Mouse (Mus musculus): Measurements from ENCODE around the gene Recql5. TPM values are rescaled to one million over a fixed set of nuclear protein-coding genes. Genes with fewer than 3 reads are reported as not detected.

The Recql5 gene
- total RNA-seq (2015) (13.2 and 19.9 TPM in 2 replicates), total RNA-seq (2017) (19.9 and 22.5 TPM in 2 replicates)

DNA sequence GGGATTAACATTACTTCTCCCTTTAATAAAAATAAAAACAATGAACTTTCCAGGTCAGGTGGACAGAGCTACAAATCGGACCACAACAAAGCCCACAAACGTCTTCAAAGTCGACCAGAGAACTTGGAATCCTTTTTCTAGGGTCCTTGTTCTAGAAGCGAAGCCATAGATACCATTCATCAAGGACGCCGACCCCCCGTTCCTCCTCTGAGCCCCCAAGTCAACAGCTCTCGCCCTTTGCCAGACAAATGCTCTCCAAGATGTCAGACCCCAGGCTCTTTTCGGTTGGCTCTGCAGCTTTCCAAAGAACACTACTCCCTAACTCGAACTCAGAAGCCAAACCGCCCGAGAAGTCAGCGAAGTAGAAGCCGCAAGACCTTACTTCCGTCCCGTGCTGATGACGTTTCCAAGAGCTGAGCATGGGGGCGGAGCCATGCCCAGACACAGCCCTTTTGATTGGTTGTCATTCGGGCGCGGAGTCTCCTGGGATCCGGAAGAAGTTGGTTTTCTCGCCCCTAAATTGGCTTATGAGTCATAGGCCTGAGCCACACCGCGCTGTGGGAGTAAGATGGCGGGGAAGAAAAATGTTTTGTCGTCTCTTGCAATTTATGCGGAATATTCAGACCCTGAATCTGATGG is at the start of gene Recql5, which contains the start of gene Sap30bp:
TSS of gene Recql5 (minus strand) at position 370 of the 639 bp plus-strand sequence.
TSS of gene Sap30bp (plus strand) at position 175 of the 639 bp plus-strand sequence.
- ATAC-seq (ENCODE audit: poor library complexity, severe bottlenecking): peak; percentile 98

DNA sequence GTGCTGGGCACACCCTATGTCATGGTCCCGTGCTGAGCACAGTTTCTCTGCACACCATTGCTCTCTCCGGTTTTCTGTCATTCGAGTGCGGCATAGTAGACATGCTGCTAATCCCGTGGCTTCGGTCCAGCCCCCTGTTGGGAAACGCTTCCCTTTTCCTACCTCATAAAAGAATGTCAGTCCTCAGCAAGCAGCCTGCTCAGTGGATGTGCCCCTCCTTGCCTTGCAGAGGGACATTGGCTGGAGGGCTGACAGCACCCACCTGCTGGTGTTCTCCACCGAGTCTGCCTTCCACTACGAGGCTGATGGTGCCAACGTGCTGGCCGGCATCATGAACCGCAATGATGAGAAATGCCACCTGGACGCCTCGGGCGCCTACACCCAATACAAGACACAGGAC is 49.2 kb upstream of the Recql5 start:
- no peak for ATAC-seq (ENCODE audit: poor library complexity, severe bottlenecking)

DNA sequence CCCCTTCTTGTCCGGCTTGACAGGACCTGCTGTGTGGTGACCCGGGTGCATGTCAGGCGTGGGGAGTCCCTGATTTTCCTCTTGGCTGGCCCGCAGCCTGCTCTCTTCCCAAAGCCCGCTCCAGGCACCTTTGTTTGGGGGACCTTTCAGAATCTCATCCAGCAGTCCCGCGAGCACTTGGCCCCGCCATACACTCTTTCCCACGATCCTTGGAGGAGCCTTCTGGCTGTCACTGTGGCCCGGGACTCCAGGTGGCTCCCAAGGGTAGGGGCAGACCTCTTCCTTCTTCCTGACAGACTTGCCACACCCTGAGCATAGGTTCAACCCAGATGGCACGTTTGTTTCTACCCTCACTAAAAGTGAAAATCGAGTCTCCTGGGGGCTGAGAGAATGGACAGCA is 42.3 kb upstream of the Recql5 start:
- ATAC-seq (ENCODE audit: poor library complexity, severe bottlenecking): no peak

DNA sequence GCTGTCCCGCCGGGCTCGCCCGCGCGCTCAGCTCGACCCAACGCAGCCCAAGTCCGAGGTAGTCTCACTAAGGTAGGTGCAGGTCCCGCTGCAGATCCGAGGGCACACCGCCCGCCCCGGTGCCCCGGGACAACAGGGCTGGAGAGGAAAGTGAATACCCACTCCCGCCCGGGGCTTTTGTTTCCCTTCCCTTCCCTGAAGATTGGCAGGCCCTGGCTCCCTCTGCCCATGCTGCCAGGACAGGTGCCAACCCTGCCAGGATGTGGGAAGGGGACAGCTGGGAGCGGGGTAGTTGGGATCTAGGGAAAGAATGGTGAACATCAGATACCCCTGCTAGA is 41.8 kb upstream of the Recql5 start:
- no peak for ATAC-seq (ENCODE audit: poor library complexity, severe bottlenecking)

DNA sequence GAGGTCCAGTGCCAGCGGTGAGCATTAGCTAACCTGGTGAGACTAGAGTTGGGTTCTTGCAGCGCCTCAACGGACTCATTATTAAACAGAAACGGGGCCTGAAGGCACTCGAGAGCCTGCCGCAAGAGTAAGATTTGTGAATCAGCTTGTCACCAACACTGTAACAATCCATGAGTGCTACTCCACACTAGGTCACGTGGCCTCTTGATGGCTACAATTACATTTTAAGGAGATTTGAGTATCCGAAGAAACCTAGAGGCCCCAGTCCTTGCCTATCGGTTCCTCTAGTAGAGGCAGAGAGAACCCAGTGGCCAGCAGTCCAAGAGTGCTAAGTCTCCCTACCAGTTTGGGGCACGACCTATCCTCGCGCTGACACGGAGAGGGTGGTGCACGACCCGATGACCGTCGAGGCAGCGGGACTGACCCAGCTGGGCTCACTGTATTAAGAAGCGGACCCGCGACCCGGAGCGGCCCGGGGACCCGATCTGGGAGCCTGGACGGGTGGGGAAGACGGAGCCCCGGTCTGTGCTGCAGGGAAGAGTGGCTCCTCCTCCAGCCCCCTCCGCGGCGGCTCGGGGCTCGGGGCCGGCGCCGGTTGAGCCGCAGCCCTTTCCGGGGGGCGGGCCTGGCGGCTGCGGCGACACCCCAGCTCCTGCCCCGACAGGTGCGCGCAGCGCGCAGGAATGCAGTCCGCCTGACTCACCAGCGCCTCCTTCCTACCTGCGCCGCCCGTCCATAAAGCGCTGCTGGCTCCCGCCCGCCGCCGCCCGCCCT is 41.2 kb upstream of the Recql5 start, which contains the start of gene Itgb4:
TSS of gene Itgb4 (plus strand) at position 401 of the 774 bp plus-strand sequence.
- ATAC-seq (ENCODE audit: poor library complexity, severe bottlenecking): peak; percentile 35; the same call in 1 of the 2 replicates

DNA sequence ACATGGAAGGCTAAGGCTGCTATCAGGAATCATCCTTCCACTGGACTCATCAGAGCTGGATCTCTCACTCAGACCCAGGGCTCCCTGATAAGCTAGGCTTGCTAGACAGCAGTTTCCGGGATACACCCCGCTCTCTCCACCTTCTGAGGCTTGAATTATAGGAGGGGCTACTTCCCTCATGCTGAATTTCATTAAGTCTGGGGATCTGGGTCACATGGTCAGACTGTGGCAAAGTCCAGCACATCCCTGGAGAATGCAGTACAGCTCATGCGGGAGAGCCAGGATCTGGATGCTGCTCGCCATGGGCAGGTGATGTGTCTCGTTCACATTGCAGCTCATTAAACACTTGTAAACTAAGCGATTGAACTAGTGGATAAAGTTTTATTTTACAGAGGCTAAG is 37.7 kb upstream of the Recql5 start:
- no peak for ATAC-seq (ENCODE audit: poor library complexity, severe bottlenecking)

DNA sequence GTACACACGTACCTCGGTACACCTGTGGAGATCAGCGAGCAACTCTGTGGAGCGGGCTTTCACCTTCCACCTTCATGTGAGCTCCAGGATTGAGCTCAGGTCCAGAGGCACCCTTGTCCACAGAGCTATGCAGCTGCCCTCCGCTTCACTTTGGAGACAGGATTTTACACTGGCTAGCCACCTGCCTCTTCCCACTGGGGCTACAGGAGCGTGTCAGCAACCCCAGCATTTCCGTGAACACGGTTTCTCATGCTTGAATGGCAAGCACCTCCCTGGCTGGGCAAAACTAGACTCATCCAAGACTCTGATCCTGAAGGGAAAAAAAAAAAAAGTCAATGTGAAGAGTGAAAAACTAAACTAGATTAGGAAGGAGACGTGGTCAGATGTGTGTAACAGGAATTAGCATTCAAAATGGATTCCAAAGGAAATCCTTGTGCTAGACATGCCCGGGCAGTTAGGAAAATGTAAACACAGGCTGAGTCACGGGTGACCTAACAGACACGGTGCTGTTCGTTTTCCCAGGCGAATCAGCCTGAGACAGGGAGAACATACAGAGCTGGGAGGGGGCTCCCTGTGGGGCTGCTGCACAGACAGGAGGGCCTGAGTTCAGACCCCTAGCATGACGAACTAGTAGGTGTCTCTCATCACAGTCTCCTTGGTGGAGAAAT is 36.9 kb upstream of the Recql5 start:
- no peak for ATAC-seq (ENCODE audit: poor library complexity, severe bottlenecking)

DNA sequence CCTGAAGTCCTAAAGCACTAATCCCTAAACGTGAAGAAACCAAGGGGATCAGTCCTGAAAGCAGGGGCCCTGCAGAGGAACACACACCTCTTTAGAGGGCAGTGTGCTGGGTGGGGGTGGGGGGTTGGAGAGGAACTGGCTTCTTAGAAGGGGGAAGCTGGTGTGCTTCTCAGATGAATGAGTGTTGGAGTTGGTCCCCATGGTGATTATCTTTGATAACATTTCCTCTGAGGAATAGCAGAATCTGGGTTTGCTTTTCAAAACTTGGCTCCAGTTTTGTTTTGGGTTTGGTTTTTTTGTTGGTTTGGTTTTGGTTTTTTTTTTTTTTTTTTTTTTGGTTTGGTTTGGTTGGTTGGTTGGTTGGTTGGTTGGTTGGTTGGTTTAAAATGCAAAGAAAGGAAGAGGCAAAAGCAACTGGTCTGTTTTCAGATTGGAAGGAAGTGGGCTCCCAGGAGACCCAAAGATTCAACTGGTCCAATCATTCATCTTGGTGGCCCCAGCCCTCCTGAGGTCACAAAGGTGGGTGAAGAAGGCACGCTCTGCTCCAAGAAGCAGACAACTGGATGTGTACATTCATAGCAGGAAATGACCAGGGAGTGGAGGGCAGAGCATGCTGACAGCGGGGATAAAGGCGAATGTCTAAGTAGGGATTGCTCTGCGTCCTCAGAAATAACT is 35.6 kb upstream of the Recql5 start:
- ATAC-seq (ENCODE audit: poor library complexity, severe bottlenecking): no peak

DNA sequence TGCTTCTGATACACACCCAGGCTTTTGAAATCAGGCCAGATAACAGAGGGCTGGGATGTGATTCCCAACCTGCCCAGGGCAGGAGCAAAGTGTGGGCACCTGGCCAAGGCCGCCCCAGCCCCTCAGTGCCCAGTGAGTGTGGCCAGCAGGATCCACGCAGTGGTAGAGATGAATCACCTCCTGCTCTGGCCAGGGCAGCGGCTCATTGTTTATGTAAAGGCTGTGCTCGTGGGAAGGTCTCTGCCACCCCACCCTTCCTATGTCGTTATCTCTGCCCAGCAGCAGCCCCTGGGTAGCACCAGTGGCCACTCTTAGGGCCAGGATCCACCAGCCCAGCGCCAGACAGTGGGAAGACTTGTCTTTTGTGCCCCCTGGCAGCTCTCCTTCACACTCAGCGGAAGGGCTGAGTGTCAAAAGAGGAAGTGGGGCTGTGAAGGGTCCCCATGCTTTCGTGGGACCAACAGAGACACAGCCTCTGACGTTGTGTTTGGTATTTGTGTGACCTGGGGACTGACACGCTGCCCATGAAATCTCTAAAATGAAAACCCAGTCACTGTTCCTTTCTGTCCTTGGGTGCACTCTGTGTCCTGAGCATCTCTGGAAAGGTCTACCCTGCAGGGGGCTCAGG is 31.8 kb upstream of the Recql5 start:
- ATAC-seq (ENCODE audit: poor library complexity, severe bottlenecking): no peak

DNA sequence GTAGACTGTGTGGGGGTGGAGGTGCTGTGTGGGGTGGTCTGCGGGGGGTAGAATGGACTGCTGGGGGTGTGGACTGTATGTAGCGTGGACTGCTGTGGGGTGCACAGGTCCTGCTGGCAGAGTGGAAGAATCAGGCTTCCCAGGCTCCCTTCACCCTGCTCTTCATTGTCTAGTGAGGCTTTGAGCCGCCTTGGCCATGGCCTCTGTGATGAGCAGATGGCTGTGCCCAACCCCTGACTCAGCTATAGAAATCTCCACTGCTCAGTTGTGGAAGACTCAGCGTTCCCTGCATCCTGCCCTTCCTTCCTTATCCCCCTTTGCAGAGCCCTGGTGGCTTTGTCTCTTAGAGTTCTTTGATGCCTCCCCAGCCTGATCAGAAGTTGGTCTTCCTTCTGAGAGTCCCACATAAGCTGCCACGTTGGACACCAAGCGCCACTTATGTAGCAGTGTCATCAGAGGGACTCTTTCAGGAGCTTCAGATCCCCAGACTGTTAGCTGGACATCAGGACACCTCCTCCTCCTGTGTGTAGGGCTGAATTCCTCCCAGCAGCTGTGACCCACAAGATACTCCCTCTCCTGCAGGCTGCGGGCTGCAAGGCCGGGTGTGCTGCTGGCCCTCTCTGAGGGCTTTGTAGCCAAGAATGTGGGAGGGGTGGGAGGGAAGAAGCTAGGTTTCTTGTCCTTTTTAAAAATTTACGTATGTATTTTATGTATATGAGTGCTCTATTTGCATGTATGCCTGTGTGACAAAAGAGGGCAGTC is 29.6 kb upstream of the Recql5 start:
- ATAC-seq (ENCODE audit: poor library complexity, severe bottlenecking): no peak

DNA sequence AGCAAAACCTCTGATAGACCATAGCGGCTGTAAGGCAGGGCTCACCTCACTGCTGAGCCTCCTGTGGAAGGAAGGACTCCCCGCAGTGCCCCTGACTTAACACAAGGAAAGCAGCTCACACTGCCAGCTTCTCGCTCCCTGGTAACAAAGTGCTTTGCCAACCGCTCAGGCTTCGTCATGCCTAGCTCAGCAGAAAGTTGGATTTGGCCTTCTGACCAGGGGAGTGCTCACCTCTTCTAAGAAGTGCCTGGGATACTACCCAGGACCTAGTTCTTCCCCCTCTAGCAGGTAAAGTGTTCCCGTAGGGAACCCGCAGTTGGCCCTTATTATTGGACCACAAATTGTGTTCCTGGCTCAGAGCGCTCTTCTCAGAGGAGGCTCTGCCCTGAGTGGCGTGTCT is 25.7 kb upstream of the Recql5 start:
- no peak for ATAC-seq (ENCODE audit: poor library complexity, severe bottlenecking)

DNA sequence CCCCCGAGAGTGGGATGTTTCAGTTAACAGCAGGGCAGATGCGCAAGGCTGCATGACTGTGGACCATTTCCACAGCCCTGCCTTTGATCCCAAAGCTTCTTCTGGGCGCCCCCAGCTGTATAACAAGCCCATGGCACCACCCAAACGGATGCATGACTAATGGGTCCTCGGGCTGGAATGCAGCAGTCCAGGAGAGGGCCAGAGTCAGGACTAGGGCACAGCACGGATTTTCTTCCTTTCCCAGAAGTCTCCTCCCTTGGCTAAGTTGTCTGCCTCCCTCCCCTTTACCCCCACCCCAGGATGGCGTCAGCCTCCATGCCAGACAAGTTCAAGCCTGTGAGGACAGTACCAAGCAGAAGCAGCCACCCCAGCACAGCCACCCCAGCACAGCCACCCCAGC is 24.7 kb upstream of the Recql5 start:
- no peak for ATAC-seq (ENCODE audit: poor library complexity, severe bottlenecking)

DNA sequence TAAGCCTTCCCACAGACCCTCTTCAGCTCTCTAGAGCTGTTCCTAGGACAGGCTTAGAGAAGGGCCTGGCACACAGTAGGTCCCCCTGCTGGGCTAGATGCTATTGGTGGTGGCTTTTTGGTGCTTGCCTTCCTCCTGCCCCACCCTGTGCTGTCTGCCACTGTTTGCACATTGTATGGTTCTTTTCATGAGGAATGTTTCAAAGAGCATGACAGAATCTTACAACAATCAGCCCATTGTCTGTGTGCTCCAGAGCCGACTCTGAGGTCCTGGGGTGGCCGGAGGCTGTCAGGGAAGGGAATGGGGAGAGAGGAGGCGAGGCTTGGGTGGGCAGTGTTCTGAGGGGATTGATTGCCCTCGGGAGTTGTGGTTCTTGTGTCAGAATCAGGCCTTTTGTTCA is 23.2 kb upstream of the Recql5 start:
- no peak for ATAC-seq (ENCODE audit: poor library complexity, severe bottlenecking)

DNA sequence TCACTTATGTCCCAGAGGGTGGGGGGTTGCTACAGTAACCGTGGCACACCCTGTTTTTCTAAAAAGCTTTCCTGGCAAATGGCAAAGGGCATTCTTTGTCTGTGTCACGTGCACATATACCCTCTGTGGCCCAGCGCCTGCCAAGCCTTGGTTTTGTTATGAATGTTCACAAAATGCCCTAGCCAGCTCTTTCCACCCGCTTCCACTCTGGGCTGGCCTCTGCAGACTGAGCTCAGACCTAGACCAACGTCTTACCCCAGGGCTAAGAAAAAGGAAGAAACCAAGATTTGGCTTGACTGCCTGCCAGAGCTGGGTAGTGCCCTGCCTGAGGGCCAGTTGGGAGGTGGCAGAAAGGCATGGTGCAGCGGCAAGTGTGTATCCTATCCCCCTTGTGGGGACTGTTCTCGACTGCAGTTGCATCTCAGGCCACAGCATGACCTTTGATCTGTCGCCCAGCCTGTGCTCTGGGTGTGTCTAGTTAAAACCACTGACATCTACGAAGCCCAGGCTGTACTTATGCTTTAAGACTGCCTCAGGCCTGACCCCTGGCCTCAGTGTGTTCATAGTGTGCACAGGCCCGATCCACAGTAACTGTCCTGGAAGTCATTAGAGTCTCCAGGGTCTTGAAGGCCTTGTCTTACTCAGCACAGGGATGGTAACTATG is 22.1 kb upstream of the Recql5 start:
- no peak for ATAC-seq (ENCODE audit: poor library complexity, severe bottlenecking)

DNA sequence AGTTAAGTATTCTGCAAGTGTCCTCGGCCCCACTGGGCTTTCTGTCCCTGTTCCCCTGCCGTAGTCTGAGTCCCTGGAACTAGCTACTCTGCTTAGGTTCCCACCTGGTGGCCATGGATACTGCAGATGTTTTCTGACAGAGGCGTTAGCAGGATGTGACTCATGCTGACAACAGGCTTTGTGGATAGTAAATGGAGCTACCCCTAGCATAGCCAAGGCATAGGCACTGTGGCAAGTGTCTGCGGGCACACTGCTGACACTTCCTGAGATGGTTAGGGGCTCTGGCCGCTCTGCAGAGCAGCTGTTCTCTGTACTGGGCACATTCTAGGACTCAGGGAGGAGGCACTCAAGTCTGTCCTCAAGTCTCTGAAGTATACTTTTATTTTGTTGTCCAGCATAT is 21.4 kb upstream of the Recql5 start:
- ATAC-seq (ENCODE audit: poor library complexity, severe bottlenecking): no peak

DNA sequence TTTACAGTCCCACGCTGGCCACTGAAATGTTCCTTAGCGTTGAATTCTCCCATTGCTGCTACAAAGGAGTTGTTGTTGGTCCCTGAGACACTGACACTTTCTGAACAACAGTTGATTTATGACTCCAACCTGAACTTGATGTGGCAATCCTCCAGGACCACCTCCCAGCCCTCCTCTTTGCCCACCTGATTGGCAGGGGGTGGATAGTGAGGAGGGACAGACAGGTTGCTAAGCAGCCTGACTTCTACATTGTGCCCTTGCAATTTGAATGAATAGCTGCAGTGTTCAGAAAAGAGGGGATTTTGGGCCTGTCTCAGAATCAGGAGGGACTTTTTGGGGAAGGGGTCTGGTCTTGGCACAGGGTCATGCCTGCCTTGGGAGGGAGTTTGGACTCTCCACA is 17.4 kb upstream of the Recql5 start:
- no peak for ATAC-seq (ENCODE audit: poor library complexity, severe bottlenecking)

DNA sequence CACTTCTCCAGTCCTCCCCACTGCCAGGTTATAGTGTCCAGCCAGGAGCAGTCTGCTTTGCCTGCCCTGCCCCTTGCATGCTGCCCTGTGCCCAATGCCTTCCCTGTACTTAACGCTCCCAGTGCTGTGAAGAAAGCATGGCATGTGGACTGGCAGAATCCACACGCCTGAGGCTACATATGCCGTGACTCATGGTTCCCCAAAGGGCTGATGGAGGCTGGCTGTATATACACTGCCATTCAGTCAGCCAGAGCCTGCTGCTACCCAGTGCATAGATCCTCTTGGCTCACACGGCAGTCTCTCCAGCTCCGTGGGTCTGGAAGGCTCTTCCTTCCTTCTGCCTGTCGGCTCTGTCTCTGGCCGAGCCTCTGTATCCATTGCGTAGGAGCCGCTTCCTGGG is 15.0 kb upstream of the Recql5 start:
- no peak for ATAC-seq (ENCODE audit: poor library complexity, severe bottlenecking)

DNA sequence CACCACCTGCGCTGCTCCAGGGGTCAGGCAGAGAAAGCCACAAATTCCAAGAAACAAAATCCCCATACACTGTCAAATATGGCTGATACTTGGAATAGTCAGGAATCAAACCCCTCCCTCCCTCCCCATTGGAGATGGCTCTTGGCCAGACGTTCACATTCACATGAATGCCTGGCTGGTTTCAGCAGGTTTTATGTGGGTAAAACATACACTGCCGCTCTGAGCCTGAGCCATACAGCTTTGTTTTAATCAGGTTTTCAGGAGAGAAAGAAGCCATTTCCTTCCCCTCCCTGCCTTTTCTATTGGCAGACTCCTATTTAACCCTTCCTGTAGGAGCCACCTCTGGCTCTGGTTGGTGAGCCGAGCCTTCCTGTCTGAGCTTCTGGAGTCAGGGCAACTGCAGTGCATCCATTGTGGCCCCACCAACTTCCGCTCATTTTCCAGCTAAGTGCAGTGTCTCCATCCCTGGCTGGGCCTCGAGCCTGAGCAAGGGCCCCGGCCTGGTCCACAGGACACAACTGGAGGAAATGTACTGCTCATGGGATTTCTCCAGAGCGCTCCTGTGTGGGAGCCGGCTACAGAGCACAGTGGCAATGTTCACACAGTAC is 13.0 kb upstream of the Recql5 start:
- no peak for ATAC-seq (ENCODE audit: poor library complexity, severe bottlenecking)

DNA sequence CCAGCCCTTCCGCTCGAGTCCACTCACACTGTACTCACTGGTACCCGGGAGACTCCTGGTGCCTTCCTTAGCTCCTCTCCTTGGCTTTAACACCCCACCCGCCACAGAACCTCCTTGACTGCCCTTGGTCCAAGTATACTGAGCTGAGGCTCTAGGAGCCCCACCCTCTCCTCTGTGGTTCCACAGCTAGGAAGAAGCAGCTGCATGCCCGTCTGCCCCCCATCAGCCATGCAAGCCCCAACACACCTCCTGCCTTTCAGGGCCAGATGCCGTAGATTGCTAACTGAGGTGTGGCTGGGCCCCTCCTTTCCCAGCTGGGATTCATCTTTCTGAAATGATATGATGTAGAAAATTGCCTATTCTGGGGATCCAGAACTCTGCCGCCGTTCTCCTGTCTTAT is 12.0 kb upstream of the Recql5 start:
- no peak for ATAC-seq (ENCODE audit: poor library complexity, severe bottlenecking)

Measured in megakaryocyte, adult 5-6 weeks (primary cell).